In genomic region chr6:117851747-117852146, GRCm38 (mm10) we compare ENCODE assay signal across 16 mouse cellular contexts. TPM values are rescaled to one million over a fixed set of nuclear protein-coding genes. Genes with fewer than 3 reads are reported as not detected.
DNase-seq lines count a peak whose midpoint lies in the region; ATAC-seq and TF ChIP-seq lines count a peak whose summit lies in the region.
"Had no signal": no experiment of that assay in that cellular context is flagged by ENCODE, and none has a peak within 500 bp of the region (broad histone marks: within the 10 kb centered on the region; RNA-seq: fewer than 3 reads in every experiment).

No protein-coding gene starts in this region.

- no peak overlapping the region for H3K4me3 ChIP-seq in kidney, adult 2 months (ENCODE audit: insufficient read depth, low read depth, low read length)
- no peak overlapping the region for H3K4me3 ChIP-seq in kidney, embryonic 15.5 days (replicated peaks)
- H3K4me3 ChIP-seq in stomach, postnatal 0 days (ENCODE audit: low read depth, low read length) = no peak overlapping the region
- H3K4me3 ChIP-seq: embryonic facial prominence, embryonic 13.5 days; forebrain, embryonic 12.5 days; limb, embryonic 13.5 days; myocyte had no signal

- 0 out of 2 replicates have a peak, but pooled peaks have one; percentile 7 for TF ChIP-seq CTCF in kidney, adult 2 months (conservative IDR thresholded peaks at IDR 0.05; ENCODE audit: insufficient read depth, insufficient read length, low read depth, low read length)
- TF ChIP-seq CTCF in stomach, postnatal 0 days (IDR thresholded peaks at IDR 0.05; ENCODE audit: low read depth) = peak; percentile 55

- H3K36me3 ChIP-seq in kidney, adult 2 months (ENCODE audit: control insufficient read depth, insufficient read depth, low read length) = no peaks in the 10 kb centered on the region; the same call in 1 of the 2 replicates
- peaks cover 31% of the 10 kb centered on the region for H3K36me3 ChIP-seq in kidney, embryonic 15.5 days
- H3K36me3 ChIP-seq in stomach, postnatal 0 days (ENCODE audit: control insufficient read depth, insufficient read depth, low read length) = peaks cover 5% of the 10 kb centered on the region; the same call in 1 of the 2 replicates

- no peak for ATAC-seq in kidney, embryonic 15.5 days (replicated peaks; ENCODE audit: low FRiP score)
- peak; percentile 71 for ATAC-seq in activated CD4-positive, CD25-positive, alpha-beta regulatory T cell, adult 4 months
- ATAC-seq in stomach, postnatal 0 days (ENCODE audit: low FRiP score, low TSS enrichment) = no peak

- H3K27me3 ChIP-seq in kidney, adult 2 months (replicated peaks; ENCODE audit: control insufficient read depth, insufficient read depth, low read length) = no peaks in the 10 kb centered on the region
- H3K27me3 ChIP-seq in kidney, embryonic 15.5 days = no peaks in the 10 kb centered on the region
- no peaks in the 10 kb centered on the region for H3K27me3 ChIP-seq in stomach, postnatal 0 days (ENCODE audit: control insufficient read depth, insufficient read depth, low read length)
- H3K27me3 ChIP-seq: embryonic facial prominence, embryonic 13.5 days; forebrain, embryonic 12.5 days; limb, embryonic 13.5 days had no signal

- no peaks in the 10 kb centered on the region for H3K9me3 ChIP-seq in kidney, embryonic 15.5 days (replicated peaks)
- H3K9me3 ChIP-seq in stomach, postnatal 0 days (ENCODE audit: control insufficient read depth, low read length) = no peaks in the 10 kb centered on the region
- H3K9me3 ChIP-seq: embryonic facial prominence, embryonic 13.5 days; forebrain, embryonic 12.5 days had no signal

- H3K4me1 ChIP-seq in kidney, adult 2 months (ENCODE audit: control insufficient read depth, insufficient read depth, low read length) = no peaks in the 10 kb centered on the region
- H3K4me1 ChIP-seq in kidney, embryonic 15.5 days = no peaks in the 10 kb centered on the region
- H3K4me1 ChIP-seq in stomach, postnatal 0 days (replicated peaks; ENCODE audit: control insufficient read depth, insufficient read depth) = no peaks in the 10 kb centered on the region
- H3K4me1 ChIP-seq: embryonic facial prominence, embryonic 13.5 days; forebrain, embryonic 12.5 days; limb, embryonic 13.5 days had no signal

- no peak for TF ChIP-seq POLR2A in kidney, adult 2 months (IDR thresholded peaks at IDR 0.05; ENCODE audit: low read depth, low read length)

- intact Hi-C loops in gastrocnemius, postnatal 36 days (cut with DNase I) = no loop called here

- WGBS in kidney, adult 2 months = 59% methylated on average over 2 of the region's 2 CpGs
- WGBS in kidney, embryonic 15.5 days = 64% methylated on average over 2 of the region's 2 CpGs
- WGBS in stomach, postnatal 0 days = 77% methylated on average over 2 of the region's 2 CpGs

- TF ChIP-seq EP300 in stomach, postnatal 0 days (optimal IDR thresholded peaks at IDR 0.05) = no peak

- peak; percentile 21 for DNase-seq in kidney, adult 2 months
- peak; percentile 22 for DNase-seq in thymus, postnatal 0 days (ENCODE audit: low spot score)
- no peak for DNase-seq in thymus, postnatal 36 days
- DNase-seq in stomach, postnatal 0 days (ENCODE audit: low spot score) = no peak
- no peak for DNase-seq in urinary bladder, adult 2 months (ENCODE audit: low spot score)
- no peak for DNase-seq in gastrocnemius, postnatal 36 days
- DNase-seq: cerebellum, postnatal 10 days; heart, adult 18-20 months; heart, postnatal 36 days; thymus, postnatal 25 days had no signal

- no peak overlapping the region for H3K4me2 ChIP-seq in kidney, embryonic 15.5 days
- H3K4me2 ChIP-seq in stomach, postnatal 0 days (replicated peaks; ENCODE audit: low read depth) = no peak overlapping the region
- H3K4me2 ChIP-seq: embryonic facial prominence, embryonic 13.5 days; forebrain, embryonic 12.5 days; limb, embryonic 13.5 days had no signal

- H3K27ac ChIP-seq in kidney, adult 2 months (ENCODE audit: insufficient read depth, low read depth, low read length) = no peak overlapping the region
- H3K27ac ChIP-seq in kidney, embryonic 15.5 days = no peak overlapping the region
- H3K27ac ChIP-seq in stomach, postnatal 0 days (replicated peaks) = no peak overlapping the region
- H3K27ac ChIP-seq: embryonic facial prominence, embryonic 13.5 days; forebrain, embryonic 12.5 days; limb, embryonic 13.5 days had no signal

- H3K9ac ChIP-seq in kidney, embryonic 15.5 days = no peak overlapping the region
- no peak overlapping the region for H3K9ac ChIP-seq in stomach, postnatal 0 days (ENCODE audit: low read length)
- H3K9ac ChIP-seq: embryonic facial prominence, embryonic 13.5 days; forebrain, embryonic 12.5 days; limb, embryonic 13.5 days had no signal

RNA-seq across cellular contexts. Expression of gene Zfp239, which starts 10.2 kb away (rescaled TPM):
- 1.5 and 2.0 TPM in 2 replicates for polyA plus RNA-seq in kidney, adult 2 months (2012; rRNA removed)
- polyA plus RNA-seq in kidney, embryonic 15.5 days (2015; fragmentation: Nextera tagmentation; extraction: Ambion mirVana) = 9.4 and 12.7 TPM in 2 replicates
- 6.3 and 7.0 TPM in 2 replicates for polyA plus RNA-seq in thymus, postnatal 0 days (2015; fragmentation: Nextera tagmentation; extraction: Ambion mirVana)
- 1 to 10 TPM; 4.1 TPM for polyA plus RNA-seq in activated CD4-positive, CD25-positive, alpha-beta regulatory T cell, adult 4 months (2017; shearing (Covaris generic))
- polyA plus RNA-seq in stomach, postnatal 0 days (2015; fragmentation: Nextera tagmentation; extraction: Ambion mirVana) = 1.7 and 2.0 TPM in 2 replicates
- polyA plus RNA-seq in urinary bladder, adult 2 months (2012; rRNA removed) = 2.0 and 2.1 TPM in 2 replicates
- under 1 TPM; 0.23 to 0.37 TPM for total RNA-seq in gastrocnemius, postnatal 36 days (2021)

RNA-seq across cellular contexts. Expression of gene Zfp637, which starts 10.8 kb away (rescaled TPM):
- 35.7 and 37.0 TPM in 2 replicates for polyA plus RNA-seq in kidney, adult 2 months (2012; rRNA removed)
- polyA plus RNA-seq in kidney, embryonic 15.5 days (2015; fragmentation: Nextera tagmentation; extraction: Ambion mirVana) = 99.7 and 102 TPM in 2 replicates
- polyA plus RNA-seq in thymus, postnatal 0 days (2015; fragmentation: Nextera tagmentation; extraction: Ambion mirVana) = 74.3 and 80.9 TPM in 2 replicates
- polyA plus RNA-seq in activated CD4-positive, CD25-positive, alpha-beta regulatory T cell, adult 4 months (2017; shearing (Covaris generic)) = 10 to 100 TPM; 24.5 to 27.8 TPM
- 59.2 and 60.3 TPM in 2 replicates for polyA plus RNA-seq in stomach, postnatal 0 days (2015; fragmentation: Nextera tagmentation; extraction: Ambion mirVana)
- 54.9 and 58.8 TPM in 2 replicates for polyA plus RNA-seq in urinary bladder, adult 2 months (2012; rRNA removed)
- 10 to 100 TPM; 35.0 to 35.2 TPM for total RNA-seq in gastrocnemius, postnatal 36 days (2021)

RNA-seq across cellular contexts. Expression of gene Hnrnpf, which starts 48.4 kb away (rescaled TPM):
- polyA plus RNA-seq in kidney, adult 2 months (2012; rRNA removed) = 98.5 and 142 TPM in 2 replicates
- polyA plus RNA-seq in kidney, embryonic 15.5 days (2015; fragmentation: Nextera tagmentation; extraction: Ambion mirVana) = 748 and 781 TPM in 2 replicates
- polyA plus RNA-seq in thymus, postnatal 0 days (2015; fragmentation: Nextera tagmentation; extraction: Ambion mirVana) = 1,040 and 1,096 TPM in 2 replicates
- 100 to 1,000 TPM; 807 to 897 TPM for polyA plus RNA-seq in activated CD4-positive, CD25-positive, alpha-beta regulatory T cell, adult 4 months (2017; shearing (Covaris generic))
- polyA plus RNA-seq in stomach, postnatal 0 days (2015; fragmentation: Nextera tagmentation; extraction: Ambion mirVana) = 388 and 401 TPM in 2 replicates
- polyA plus RNA-seq in urinary bladder, adult 2 months (2012; rRNA removed) = 285 and 328 TPM in 2 replicates
- 10 to 100 TPM; 83.2 to 98.9 TPM for total RNA-seq in gastrocnemius, postnatal 36 days (2021)

Comparison
In these comparisons a context has a peak if more than half of its experiments do, and no peak if none do; other contexts are left out.
1. DNase-seq: peak in kidney, adult 2 months (single experiment) and thymus, postnatal 0 days (single experiment); none in thymus, postnatal 36 days (0 of 2), stomach, postnatal 0 days (single experiment), urinary bladder, adult 2 months (single experiment) and gastrocnemius, postnatal 36 days (0 of 2).